Mouse (Mus musculus): ENCODE data around the gene R3hdm2.

The R3hdm2 gene

DNA sequence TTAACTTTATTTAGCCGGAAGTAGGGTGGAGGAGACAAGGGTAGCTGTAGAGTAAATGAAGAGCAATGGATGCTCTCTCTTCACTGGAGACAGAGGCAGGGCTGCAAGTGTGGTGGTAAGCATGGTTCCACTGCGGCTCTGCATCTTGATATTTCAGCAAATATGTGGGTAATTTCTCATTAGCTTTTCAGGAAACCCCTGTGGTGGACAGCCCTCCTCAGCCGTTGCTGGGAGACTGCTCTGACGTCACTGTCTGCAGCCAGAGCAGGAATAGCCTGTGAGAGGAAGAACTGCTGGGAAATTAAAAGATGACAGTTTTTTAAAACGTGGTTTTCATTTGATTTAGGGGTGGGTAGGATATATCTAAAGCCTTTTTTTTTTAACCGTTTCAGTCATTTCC, 41.9 kb downstream of the R3hdm2 start:
- DNase-seq (ENCODE audit: low spot score in 2 of 2), result peak; percentile 66 to 74

GRCm38 (mm10) chr10:127425794-127426193, 45.7 kb downstream of the R3hdm2 start:
- DNase-seq (ENCODE audit: low spot score in 2 of 2), result no peak

GRCm38 (mm10) chr10:127426670-127427069, 46.5 kb downstream of the R3hdm2 start:
- no peak for DNase-seq (ENCODE audit: low spot score in 2 of 2)

- DNase-seq (ENCODE audit: low spot score in 2 of 2), result no peak
Observed at GRCm38 (mm10) chr10:127427107-127427506, 47.0 kb downstream of the R3hdm2 start.

DNA sequence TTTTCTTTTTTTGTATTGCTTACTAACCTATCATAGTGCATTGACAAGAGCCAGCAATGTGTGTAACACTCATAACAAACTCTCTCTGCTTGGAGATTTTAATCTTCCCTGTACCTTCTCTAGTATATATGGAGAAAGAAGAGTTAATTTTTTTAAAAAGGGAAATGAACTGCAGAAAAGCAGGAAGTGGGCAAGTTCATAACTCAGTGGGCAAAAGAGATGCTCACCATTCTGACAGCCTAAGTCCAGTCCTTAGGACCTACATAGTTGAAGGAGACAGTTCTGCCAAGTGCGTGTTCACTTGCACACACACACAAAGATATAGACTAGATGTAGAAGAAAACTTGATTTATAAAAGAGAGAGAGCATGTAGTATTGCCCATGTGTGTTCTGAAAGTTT, 47.9 kb downstream of the R3hdm2 start:
- DNase-seq (ENCODE audit: low spot score in 2 of 2), result no peak

- no peak for DNase-seq (ENCODE audit: low spot score in 2 of 2)
Observed at GRCm38 (mm10) chr10:127429538-127429937, 49.4 kb downstream of the R3hdm2 start.

DNA sequence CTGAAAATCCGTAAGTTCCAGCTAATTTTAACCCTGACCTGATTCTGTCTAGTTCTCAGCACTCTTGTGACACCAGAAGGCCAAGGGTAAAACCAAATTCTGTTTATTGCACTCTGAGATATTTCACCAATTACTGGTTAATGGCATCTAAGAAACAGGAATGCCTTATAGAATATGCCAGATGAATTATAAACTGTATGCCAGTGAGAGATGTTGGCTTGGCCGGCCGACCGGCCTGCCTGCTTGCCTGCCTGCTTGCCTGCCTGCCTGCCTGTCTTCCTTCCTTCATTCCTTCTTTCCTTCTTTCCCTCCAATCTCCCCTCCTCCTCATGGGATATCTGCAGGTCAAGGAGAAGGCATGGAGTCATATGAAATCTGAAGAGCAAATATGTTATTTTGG, 52.3 kb downstream of the R3hdm2 start:
- DNase-seq (ENCODE audit: low spot score in 2 of 2), result no peak

GRCm38 (mm10) chr10:127437354-127438113, 57.4 kb downstream of the R3hdm2 start:
- DNase-seq (ENCODE audit: low spot score in 2 of 2), result no peak

DNA sequence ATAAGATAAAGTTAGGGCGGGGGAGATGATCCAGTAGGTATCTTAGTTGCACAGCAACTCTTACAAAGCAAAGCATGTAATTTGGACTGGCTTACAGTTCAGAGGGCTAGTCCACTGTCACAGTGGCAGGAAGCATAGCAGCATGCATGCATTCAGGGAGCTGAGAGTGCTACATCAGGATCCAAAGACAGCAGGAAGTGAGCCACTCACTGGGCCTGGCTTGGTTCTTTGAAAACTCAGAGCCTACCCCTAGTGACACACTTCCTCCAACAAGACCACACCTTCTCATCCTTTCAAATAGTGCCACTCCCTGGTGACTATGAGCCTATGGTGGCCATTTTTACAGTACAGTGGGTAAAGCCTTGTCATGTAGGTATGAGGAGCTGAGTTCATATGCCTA, 73.6 kb downstream of the R3hdm2 start:
- no peak for DNase-seq (ENCODE audit: low spot score in 2 of 2)

- peak; percentile 33 to 74 for DNase-seq (ENCODE audit: low spot score in 2 of 2)
Observed at GRCm38 (mm10) chr10:127462411-127463096, 82.4 kb downstream of the R3hdm2 start.

- no peak for DNase-seq (ENCODE audit: low spot score in 2 of 2)
Observed at GRCm38 (mm10) chr10:127471281-127471988, 91.3 kb downstream of the R3hdm2 start.

- DNase-seq (ENCODE audit: low spot score in 2 of 2), result no peak
Observed at GRCm38 (mm10) chr10:127472722-127473121, 92.6 kb downstream of the R3hdm2 start.

- DNase-seq (ENCODE audit: low spot score in 2 of 2), result no peak
Observed at GRCm38 (mm10) chr10:127475175-127475574, 95.0 kb downstream of the R3hdm2 start.

GRCm38 (mm10) chr10:127476541-127476940, 96.4 kb downstream of the R3hdm2 start:
- DNase-seq (ENCODE audit: low spot score in 2 of 2), result no peak

DNA sequence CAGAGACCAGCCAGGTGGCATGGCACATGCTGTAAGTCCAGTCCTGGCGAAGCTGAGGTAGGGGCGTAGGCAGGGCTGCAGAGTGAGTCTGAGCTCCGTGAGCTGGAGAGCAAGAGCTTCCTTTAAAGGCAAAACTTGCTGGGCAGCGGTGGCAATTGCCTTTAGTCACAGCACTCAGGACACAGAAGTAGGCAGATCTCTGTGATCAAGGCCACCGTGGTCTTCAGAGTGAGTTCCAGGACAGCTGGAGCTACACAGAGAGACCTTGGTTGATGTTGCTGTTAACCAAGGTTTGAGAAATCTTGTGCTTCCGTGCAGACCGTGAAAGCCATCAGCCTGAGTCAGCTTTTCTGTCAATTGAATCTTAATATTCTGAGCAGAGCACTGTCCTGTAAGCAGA, 97.2 kb downstream of the R3hdm2 start:
- no peak for DNase-seq (ENCODE audit: low spot score in 2 of 2)

GRCm38 (mm10) chr10:127479131-127479530, 99.0 kb downstream of the R3hdm2 start:
- DNase-seq (ENCODE audit: low spot score in 2 of 2), result peak in 1 of 2 experiments; percentile 31

GRCm38 (mm10) chr10:127480833-127481813, 101.0 kb downstream of the R3hdm2 start:
- peak; percentile 66 to 69 for DNase-seq (ENCODE audit: low spot score in 2 of 2)

DNA sequence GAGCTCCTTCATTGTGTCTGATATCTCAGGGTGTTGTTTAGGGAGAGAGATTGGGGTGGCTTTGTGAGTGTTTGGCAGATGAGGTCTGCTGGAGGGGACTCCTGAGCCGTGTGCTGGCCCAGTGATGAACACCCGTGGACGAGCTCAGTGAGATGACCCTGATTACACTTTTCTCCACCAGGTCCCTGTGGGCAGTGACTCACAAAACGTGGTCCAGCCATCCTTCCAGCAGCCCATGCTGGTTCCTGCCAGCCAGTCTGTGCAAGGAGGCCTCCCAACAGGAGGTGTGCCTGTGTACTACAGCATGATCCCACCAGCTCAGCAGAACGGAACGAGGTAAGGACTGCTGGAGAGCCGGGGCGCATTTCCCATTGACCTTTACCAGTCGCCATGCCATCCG, 105.1 kb downstream of the R3hdm2 start:
- DNase-seq (ENCODE audit: low spot score in 2 of 2), result no peak

DNA sequence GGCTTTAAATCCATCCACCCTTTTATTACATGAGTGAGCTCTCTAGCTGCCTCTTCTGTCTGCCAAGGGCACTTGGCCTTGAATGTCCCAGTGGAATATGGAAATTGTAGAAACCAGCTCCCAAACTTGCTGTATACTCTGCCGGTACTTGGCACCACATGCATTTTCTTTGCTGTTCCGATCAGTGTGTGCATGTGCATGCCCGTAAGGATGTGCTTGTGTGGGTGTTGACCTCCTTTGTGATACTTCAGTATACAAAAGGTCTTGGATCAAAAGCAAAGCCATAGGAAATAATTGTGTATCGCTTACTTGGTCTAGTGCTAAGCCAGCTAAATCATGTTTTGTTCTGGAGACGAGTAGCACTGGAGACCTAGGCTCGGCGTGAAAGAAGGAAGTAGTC, 108.7 kb downstream of the R3hdm2 start:
- no peak for DNase-seq (ENCODE audit: low spot score in 2 of 2)

GRCm38 (mm10) chr10:127490160-127491127, 110.3 kb downstream of the R3hdm2 start:
- DNase-seq (ENCODE audit: low spot score in 2 of 2), result no peak
